Mouse (Mus musculus): ENCODE measurements around the gene Pnkp. TPM values are rescaled to one million over a fixed set of nuclear protein-coding genes. Genes with fewer than 3 reads are reported as not detected.

Pnkp gene
- polyA plus RNA-seq, 1 experiment: 74.5 TPM

DNA sequence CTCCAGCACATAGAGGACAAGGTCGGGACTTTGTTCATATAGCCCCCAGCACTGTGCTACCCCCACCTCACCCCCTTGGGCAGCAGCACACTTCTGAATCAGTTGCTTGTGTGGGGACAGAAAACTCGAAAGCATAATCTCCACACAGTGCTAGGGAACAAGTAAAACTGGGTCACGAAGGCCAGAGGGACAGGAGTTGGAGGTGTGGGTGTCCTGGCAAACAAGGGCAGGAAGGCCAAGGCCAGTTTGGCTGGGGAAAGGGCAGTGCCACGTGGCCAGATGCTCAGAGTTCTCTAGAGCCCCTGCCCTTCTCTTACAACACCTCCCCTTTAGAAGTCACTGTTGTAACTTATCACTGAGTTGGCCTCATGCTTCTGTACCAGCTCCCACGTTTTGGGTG, 37.1 kb upstream of the Pnkp start:
- TF ChIP-seq GATA1 (IDR thresholded peaks at IDR 0.05; ENCODE audit: low read length): no peak

DNA sequence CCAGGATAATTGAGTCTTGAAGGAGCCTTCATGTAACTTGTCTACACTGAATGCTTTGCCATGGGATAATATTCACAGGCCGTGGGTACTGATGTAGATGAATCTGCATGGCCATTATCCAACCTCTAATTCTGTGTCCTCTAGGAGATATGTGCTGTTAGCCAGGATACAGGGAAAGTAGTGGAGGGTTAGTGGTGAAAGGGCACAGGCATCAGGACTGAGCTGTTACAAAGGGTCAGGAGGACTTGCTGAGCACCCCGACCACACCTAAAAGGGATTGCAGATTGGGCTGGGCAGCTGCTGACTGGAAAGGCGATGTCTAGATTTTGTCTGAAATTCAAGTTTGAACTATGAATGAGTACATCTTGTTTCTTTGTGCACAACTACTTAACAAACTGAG, 36.4 kb upstream of the Pnkp start:
- no peak for TF ChIP-seq GATA1 (IDR thresholded peaks at IDR 0.05; ENCODE audit: low read length)

GRCm38 (mm10) chr7:44821666-44822448, 35.1 kb upstream of the Pnkp start:
- no peak for TF ChIP-seq GATA1 (IDR thresholded peaks at IDR 0.05; ENCODE audit: low read length)

DNA sequence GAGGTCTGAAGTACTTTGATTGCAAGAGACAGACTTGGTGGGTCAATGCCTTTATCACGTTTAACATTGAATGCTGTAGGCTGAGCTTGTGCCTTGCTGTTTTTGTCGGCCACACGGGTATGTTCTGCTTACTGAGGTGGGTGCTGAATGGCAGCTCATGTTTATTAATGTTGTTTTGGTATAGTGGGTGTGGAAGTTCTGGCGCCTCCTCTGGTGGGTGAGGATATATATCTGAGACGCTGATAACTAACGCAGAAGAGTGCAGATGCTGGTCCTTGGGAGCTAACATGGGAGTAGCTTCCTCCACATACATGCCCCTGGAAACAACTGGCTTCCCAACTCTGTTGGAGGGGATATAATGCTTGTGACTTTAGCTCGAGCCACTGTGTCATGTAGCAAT, 33.5 kb upstream of the Pnkp start:
- TF ChIP-seq GATA1 (IDR thresholded peaks at IDR 0.05; ENCODE audit: low read length): no peak

GRCm38 (mm10) chr7:44824872-44825271, 32.1 kb upstream of the Pnkp start:
- TF ChIP-seq GATA1 (IDR thresholded peaks at IDR 0.05; ENCODE audit: low read length): no peak

DNA sequence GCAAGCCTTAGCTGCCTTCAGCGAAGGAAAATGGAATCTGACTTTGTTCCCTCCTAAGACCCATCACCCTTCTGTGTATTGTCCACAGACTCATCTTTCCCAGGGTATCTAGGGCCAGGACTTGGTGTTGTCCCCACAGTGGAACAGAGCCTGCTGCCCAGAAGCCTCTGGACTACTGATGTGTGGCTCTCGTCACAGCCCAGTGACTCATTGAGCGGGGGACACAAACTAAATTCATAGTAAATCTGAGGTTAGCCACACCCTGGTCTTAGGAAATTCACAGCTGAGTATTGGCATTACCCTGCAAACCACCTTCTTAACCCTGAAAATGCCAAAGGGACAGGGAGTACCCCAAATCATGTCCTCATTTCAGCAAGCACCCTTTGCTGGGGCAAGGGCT, 30.2 kb upstream of the Pnkp start:
- no peak for TF ChIP-seq GATA1 (IDR thresholded peaks at IDR 0.05; ENCODE audit: low read length)

DNA sequence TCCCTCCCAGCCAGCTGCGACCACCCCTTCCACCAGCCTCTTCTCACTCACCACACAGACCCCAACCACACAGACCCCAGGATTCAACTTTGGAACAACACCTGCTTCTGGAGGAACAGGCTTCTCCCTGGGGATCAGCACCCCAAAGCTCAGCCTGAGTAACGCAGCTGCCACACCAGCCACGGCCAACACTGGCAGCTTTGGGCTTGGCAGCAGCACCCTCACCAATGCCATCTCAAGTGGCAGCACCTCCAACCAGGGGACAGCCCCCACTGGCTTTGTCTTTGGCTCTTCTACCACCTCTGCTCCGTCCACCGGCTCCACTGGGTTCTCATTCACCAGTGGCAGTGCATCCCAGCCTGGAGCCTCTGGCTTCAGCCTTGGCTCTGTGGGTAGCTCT, 28.2 kb upstream of the Pnkp start:
- no peak for TF ChIP-seq GATA1 (IDR thresholded peaks at IDR 0.05; ENCODE audit: low read length)

GRCm38 (mm10) chr7:44832763-44833162, 24.2 kb upstream of the Pnkp start:
- no peak for TF ChIP-seq GATA1 (IDR thresholded peaks at IDR 0.05; ENCODE audit: low read length)

GRCm38 (mm10) chr7:44835373-44836015, 21.4 kb upstream of the Pnkp start:
- no peak for TF ChIP-seq GATA1 (IDR thresholded peaks at IDR 0.05; ENCODE audit: low read length)

GRCm38 (mm10) chr7:44836016-44836404, 20.9 kb upstream of the Pnkp start:
- TF ChIP-seq GATA1 (IDR thresholded peaks at IDR 0.05; ENCODE audit: low read length): no peak

GRCm38 (mm10) chr7:44836423-44837053, 20.4 kb upstream of the Pnkp start:
- TF ChIP-seq GATA1 (IDR thresholded peaks at IDR 0.05; ENCODE audit: low read length): no peak

GRCm38 (mm10) chr7:44838073-44838472, 18.9 kb upstream of the Pnkp start:
- TF ChIP-seq GATA1 (IDR thresholded peaks at IDR 0.05; ENCODE audit: low read length): no peak

- TF ChIP-seq GATA1 (IDR thresholded peaks at IDR 0.05; ENCODE audit: low read length): no peak
Observed at GRCm38 (mm10) chr7:44839171-44839490, 17.8 kb upstream of the Pnkp start.

GRCm38 (mm10) chr7:44839491-44840191, 17.3 kb upstream of the Pnkp start:
- TF ChIP-seq GATA1 (IDR thresholded peaks at IDR 0.05; ENCODE audit: low read length): no peak

DNA sequence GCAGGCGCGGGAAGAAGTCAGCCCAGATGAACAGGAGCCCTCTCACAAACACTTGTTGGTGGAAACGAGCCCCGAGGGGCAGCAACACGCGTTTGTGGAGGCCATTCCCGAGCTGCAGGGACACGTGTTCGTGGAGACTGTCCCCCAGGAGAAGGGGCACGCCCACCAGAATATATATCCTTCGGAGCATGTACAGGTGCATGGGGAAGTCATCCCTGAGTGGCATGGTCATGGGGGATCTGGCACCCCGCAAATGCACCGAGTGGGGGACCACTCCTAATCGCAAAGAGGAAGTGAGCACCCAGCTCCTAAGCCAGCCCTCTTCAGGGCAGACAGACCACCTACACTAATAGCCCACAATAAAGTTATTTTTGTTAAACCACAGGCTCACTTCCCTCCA, 16.5 kb upstream of the Pnkp start:
- TF ChIP-seq GATA1 (IDR thresholded peaks at IDR 0.05; ENCODE audit: low read length): no peak

GRCm38 (mm10) chr7:44841825-44842463, 15.0 kb upstream of the Pnkp start:
- TF ChIP-seq GATA1 (IDR thresholded peaks at IDR 0.05; ENCODE audit: low read length): no peak

Measured in G1E-ER4 (cell line).